Mouse (Mus musculus) thymus, adult 2 months (tissue): ENCODE measurements around the gene Nox1.

Experiments used
- CTCF ChIP-seq: fragments of 200-500 bp; IDR thresholded peaks from 2 replicates; pipeline ENCODE4 v1.5.1; 2012; ENCODE audit warnings: mild to moderate bottlenecking, control low read depth, low read length, moderate library complexity, borderline replicate concordance; ENCODE audit not compliant: control insufficient read depth, poor library complexity, insufficient read depth; ENCODE audit errors: extremely low read depth
- POLR2A ChIP-seq: fragments of 200-500 bp; IDR thresholded peaks from 2 replicates; pipeline ENCODE4 v1.6.1; 2012; ENCODE audit warnings: mild to moderate bottlenecking, low read length, control low read depth, moderate library complexity; ENCODE audit not compliant: control insufficient read depth, poor library complexity, insufficient read depth; ENCODE audit errors: extremely low read depth

DNA sequence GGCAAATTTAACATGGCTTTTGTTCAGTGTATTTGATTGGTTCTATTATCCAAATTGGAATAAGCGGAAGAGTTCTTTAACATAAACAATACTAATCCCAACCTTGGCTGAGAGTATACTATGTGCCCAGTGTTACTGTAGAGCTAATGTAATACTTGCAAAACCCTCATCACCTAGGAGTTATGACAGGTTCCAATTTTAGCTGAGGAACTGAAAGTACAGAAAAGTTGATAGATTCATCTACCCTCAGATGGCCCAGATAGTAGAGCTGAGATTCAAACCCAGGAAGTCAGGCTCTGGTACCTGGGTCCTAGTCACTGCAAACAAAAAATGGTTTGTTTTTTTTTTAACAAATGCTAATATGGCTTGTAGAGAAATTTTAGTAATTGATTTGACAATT, 51.2 kb downstream of the Nox1 start:
- TF ChIP-seq CTCF (no peak), POLR2A (no peak)
